Mouse (Mus musculus): ENCODE results near the gene Wdr62.
"Not testable (repeated sequence)": the region's sequence is repeated elsewhere in the genome, so short reads cannot be mapped to it uniquely, and the experiment has no call there.

DNA sequence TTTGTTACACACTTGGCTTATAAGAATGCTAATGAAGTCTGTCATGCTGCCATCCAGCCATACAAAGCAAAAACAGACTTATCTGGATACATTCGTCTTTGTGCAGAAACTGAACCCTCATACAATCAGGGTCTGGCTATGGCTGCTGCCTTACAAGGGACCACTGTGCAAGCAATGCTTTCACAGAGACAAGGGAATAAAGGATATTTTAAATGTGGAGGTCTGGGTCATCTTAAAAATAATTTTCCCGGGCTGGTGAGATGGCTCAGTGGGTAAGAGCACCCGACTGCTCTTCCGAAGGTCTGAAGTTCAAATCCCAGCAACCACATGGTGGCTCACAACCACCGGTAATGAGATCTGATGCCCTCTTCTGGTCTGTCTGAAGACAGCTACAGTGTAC lies 73.9 kb downstream of the Wdr62 start:
- not testable (repeated sequence) for TF ChIP-seq CTCF (IDR thresholded peaks at IDR 0.05; ENCODE audit: control insufficient read depth, insufficient read depth, insufficient read length); MYOG (IDR thresholded peaks at IDR 0.05; ENCODE audit: control insufficient read depth, extremely low read depth, insufficient read length); MAX (IDR thresholded peaks at IDR 0.05)

Data from C2C12 (cell line).